Mouse (Mus musculus) forebrain, embryonic 16.5 days (tissue): ENCODE data around the gene Ttc28. TPM values are rescaled to one million over a fixed set of nuclear protein-coding genes. Genes with fewer than 3 reads are reported as not detected.
A peak's percentile ranks its signal among the peaks of the same experiment; 100 is the strongest.
"Not testable (repeated sequence)": the region's sequence is repeated elsewhere in the genome, so short reads cannot be mapped to it uniquely, and the experiment has no call there.

Experiments used
- ATAC-seq: fragments of 200-750 bp; cut with Nextera tagmentation; 2 replicates; pipeline ENCODE4 v1.8.0; 2017; ENCODE audit warnings: mild to moderate bottlenecking, moderate library complexity
- H3K27ac ChIP-seq: fragments of 300-500 bp; sonication (generic); 2 replicates; pipeline ENCODE4 v1.5.1; 2014; ENCODE audit warnings: low read length, control low read depth
- H3K27me3 ChIP-seq: fragments of 300-500 bp; sonication (generic); replicated peaks from 2 replicates; pipeline ENCODE4 v1.6.1; 2014; ENCODE audit warnings: low read length; ENCODE audit not compliant: control insufficient read depth, insufficient read depth
- H3K36me3 ChIP-seq: fragments of 300-500 bp; sonication (generic); 2 replicates; pipeline ENCODE4 v1.6.1; 2014; ENCODE audit not compliant: control insufficient read depth, insufficient read depth
- H3K4me1 ChIP-seq: fragments of 300-500 bp; sonication (generic); replicated peaks from 2 replicates; pipeline ENCODE4 v1.6.1; 2014; ENCODE audit warnings: low read length; ENCODE audit not compliant: control insufficient read depth, insufficient read depth
- H3K4me2 ChIP-seq: fragments of 300-500 bp; sonication (generic); 2 replicates; pipeline ENCODE4 v1.6.1; 2014; ENCODE audit warnings: mild to moderate bottlenecking, low read length, control low read depth
- H3K4me3 ChIP-seq: fragments of 300-500 bp; sonication (generic); replicated peaks from 2 replicates; pipeline ENCODE4 v1.5.1; 2014; ENCODE audit warnings: mild to moderate bottlenecking, low read length, control low read depth
- H3K9ac ChIP-seq: fragments of 300-500 bp; sonication (generic); replicated peaks from 2 replicates; pipeline ENCODE4 v1.6.1; 2014; ENCODE audit warnings: low read depth, low read length, control low read depth
- H3K9me3 ChIP-seq: fragments of 300-500 bp; sonication (generic); 2 replicates; pipeline ENCODE4 v1.6.1; 2016; ENCODE audit warnings: low read length; ENCODE audit not compliant: control insufficient read depth
- WGBS: fragments of 180-500 bp; shearing (Covaris S2); extraction: QIAGEN DNeasy Blood & Tissue Kit; methylation state at CpG from one replicate; pipeline ENCODE4 v1.1.7; 2014; 5-methylcytosine and 5-hydroxymethylcytosine counted together
- polyA plus RNA-seq: library from polyadenylated mRNA; unstranded; fragments of >200 nt; fragmentation: Nextera tagmentation; extraction: Ambion mirVana; gene quantifications from 2 replicates; pipeline ENCODE4 v1.2.1, GENCODE M21; 2015

Ttc28 gene
- polyA plus RNA-seq, 1 experiment from 2014 or later, result 40.5 TPM

DNA sequence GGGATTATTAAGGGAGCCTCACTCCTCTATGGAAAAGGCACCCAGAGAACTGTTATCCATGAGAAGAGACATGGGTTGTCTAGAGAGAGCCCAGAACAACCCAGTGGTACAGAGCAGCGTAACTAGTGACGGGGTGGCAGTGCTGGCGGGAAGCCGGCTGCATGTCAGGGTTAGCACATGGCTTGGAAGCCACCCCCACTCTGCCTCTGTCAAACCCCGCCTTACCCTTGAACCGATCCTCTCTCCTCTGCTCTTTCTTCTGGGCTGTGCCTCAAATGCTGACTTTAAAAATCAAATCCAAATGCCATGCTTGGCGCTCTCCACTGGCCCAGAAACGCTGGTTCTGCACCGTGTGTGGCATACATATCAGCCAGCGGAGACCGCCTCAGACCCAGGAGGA lies 375.2 kb downstream of the Ttc28 start:
- no peaks in the 10 kb centered on the region for H3K36me3 ChIP-seq

DNA sequence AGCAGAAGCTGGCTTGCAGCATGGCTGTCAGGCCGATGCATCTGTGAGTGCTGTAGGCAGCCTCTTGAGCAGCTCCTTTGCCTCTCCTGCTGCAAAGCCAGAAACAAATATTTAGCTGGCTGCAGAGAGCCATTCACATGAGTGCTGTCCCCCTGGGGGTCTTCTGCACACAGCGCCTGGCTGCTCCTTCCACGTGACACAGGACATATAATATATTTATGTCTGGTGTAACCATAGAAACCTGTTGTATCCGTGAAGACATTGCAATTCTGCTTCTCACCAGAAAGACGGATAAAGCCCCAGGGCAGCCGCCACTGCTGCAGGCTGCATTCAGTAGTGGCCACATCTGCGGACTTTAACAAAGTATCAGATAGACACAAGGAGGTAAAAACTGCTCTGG lies 376.6 kb downstream of the Ttc28 start:
- Histone ChIP-seq H3K9me3 (no peaks in the 10 kb centered on the region), H3K4me1 (peaks cover 36% of the 10 kb centered on the region), H3K27ac (peak overlapping the region; percentile 73), H3K9ac (0 out of 2 replicates have a peak overlapping the region, but pooled peaks have one; percentile 5), H3K4me3 (no peak overlapping the region), H3K36me3 (no peaks in the 10 kb centered on the region), H3K27me3 (no peaks in the 10 kb centered on the region), H3K4me2 (peak overlapping the region; percentile 17)
- peak; percentile 26; the same call in 1 of the 2 replicates for ATAC-seq
- WGBS, result 15% methylated on average over 7 of the region's 7 CpGs

More for the DNA sequence above, 375.2 kb downstream of the Ttc28 start:
- H3K4me2 ChIP-seq, result no peak overlapping the region
- peak; percentile 43; the same call in 1 of the 2 replicates for ATAC-seq
- H3K4me3 ChIP-seq, result no peak overlapping the region
- peak overlapping the region; percentile 14; the same call in 1 of the 2 replicates for H3K27ac ChIP-seq
- no peak overlapping the region for H3K9ac ChIP-seq
- WGBS, result 74% methylated on average over 11 of the region's 11 CpGs
- no peaks in the 10 kb centered on the region for H3K27me3 ChIP-seq
- H3K4me1 ChIP-seq, result peaks cover 36% of the 10 kb centered on the region
- no peaks in the 10 kb centered on the region for H3K9me3 ChIP-seq

DNA sequence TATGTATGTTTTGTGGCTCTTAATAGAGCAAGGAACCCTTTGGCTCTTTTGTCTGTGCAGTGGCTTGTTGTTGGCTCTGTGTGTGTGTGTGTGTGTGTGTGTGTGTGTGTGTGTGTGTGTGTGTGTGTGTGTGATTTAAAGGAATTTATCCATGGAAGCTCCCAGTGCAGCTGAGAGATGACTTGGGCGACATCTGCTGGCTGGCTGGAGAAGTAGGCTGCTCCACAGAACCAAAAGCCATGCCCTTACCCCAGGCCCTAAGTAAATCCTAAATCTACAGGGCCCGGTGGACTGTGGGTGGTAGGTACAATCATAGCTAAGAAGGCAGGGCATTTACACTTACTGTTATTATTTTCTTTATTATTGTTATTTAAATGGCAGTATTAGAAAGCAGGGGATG lies 377.5 kb downstream of the Ttc28 start:
- peak; percentile 51 for ATAC-seq
- Histone ChIP-seq H3K27ac (no peak overlapping the region), H3K36me3 (no peaks in the 10 kb centered on the region), H3K4me3 (no peak overlapping the region), H3K4me1 (peaks cover 41% of the 10 kb centered on the region), H3K27me3 (no peaks in the 10 kb centered on the region), H3K9me3 (no peaks in the 10 kb centered on the region), H3K9ac (no peak overlapping the region), H3K4me2 (no peak overlapping the region)
- 2% methylated on average over 2 of the region's 2 CpGs for WGBS

DNA sequence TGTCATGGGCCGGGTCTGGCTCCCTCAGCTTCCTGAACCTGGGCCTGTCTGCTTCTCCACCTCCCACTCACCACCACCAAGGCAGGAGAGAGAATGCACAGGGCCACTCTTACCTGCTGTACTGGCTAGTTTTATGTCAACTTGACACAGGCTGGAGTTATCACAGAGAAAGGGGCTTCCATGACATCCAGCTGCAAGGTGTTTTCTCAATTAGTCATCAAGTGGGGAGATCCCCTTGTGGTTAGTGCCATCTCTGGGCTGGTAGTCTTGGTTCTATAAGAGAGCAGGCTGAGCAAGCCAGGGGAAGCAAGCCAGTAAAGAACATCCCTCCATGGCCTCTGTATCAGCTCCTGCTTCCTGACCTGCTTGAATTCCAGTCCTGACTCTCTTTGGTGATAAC lies 381.6 kb downstream of the Ttc28 start:
- not testable (repeated sequence) for ATAC-seq, H3K36me3 ChIP-seq, H3K27ac ChIP-seq, H3K27me3 ChIP-seq, H3K9ac ChIP-seq, H3K4me3 ChIP-seq, H3K4me2 ChIP-seq, H3K9me3 ChIP-seq
- peaks cover 38% of the 10 kb centered on the region for H3K4me1 ChIP-seq
- WGBS, result 96% methylated on average over 1 of the region's 1 CpGs

DNA sequence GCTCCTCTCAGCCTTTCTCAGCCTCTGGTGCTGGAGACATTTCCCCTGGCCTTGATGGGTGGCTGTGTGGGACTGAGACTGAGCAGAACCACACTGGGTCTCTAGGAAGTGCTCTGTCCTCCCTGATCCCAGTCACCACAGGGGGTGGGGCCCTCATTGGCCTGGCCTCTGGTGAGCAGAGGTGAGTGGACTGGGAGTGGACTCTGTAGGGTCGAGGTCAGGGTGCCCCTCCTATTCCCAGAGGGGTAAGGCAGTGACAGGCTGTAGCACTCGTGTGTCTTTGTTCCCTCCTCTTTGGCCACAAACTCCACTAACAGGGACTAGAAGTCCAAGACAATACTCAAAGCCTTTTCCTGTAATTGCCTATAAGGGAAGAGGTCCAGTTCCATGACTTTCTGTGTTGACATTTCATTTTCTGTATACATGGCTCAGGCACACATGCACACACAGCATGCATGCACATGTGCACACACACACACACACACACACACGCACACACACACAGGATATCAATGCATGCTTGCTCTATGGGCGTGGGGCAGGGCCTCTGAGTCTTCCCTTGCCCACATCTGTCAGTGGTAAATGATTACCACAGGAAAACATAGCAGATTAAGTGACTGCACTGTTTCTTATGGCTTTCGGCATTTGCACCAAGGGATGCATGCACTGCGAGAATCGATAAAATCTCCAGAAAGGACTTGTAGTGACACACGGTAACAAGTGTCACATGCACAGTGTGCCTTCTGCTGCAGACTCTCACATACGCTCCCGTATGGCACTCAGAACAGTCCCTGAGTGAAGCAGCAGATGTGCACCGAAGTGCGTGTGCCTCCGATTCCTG lies 382.4 kb downstream of the Ttc28 start:
- peak; percentile 31 for ATAC-seq
- Histone ChIP-seq H3K27me3 (no peaks in the 10 kb centered on the region), H3K9me3 (no peaks in the 10 kb centered on the region), H3K9ac (no peak overlapping the region), H3K4me3 (no peak overlapping the region), H3K36me3 (peaks cover 8% of the 10 kb centered on the region), H3K4me1 (peaks cover 30% of the 10 kb centered on the region), H3K4me2 (no peak overlapping the region), H3K27ac (peak overlapping the region; percentile 66)
- 63% methylated on average over 13 of the region's 13 CpGs for WGBS

DNA sequence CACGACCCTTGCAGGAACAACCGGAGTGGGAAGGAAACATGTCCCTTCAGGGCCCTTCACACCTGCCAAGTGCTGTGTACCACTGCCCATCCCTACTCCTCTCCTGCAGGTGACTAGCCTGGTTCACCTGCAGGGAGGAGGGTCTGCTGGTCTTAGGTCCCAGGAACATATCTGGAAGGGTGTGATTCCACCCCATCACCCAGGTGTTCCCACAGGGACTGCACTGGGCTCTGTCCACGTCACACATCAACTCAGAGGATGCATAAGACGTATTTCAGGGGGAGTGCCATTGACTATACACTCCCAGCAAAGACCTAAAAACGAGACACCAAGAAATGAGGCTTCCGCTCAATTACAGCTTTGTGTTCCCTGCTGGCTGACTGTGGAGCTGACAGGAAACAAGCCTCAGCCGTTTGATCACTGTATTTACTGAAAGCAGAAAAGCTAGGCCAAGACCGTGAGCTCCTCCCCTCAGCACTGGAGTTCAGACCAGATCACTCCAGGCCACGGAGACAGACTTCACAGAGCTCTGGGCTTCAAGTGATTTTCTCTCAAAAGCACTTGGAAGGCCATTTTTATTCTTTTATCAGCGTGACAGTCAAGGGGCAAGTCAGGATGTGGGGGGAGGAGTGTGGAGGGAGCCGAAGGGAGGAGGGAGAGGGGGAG lies 383.1 kb downstream of the Ttc28 start:
- ATAC-seq, result peak; percentile 57; the same call in 1 of the 2 replicates
- H3K27me3 ChIP-seq, result no peaks in the 10 kb centered on the region
- H3K4me2 ChIP-seq, result no peak overlapping the region
- H3K36me3 ChIP-seq, result peaks cover 12% of the 10 kb centered on the region
- H3K9ac ChIP-seq, result 0 out of 2 replicates have a peak overlapping the region, but pooled peaks have one; percentile 3
- no peak overlapping the region for H3K4me3 ChIP-seq
- 16% methylated on average over 11 of the region's 11 CpGs for WGBS
- no peaks in the 10 kb centered on the region for H3K9me3 ChIP-seq
- H3K4me1 ChIP-seq, result peaks cover 27% of the 10 kb centered on the region
- peak overlapping the region; percentile 66 for H3K27ac ChIP-seq

DNA sequence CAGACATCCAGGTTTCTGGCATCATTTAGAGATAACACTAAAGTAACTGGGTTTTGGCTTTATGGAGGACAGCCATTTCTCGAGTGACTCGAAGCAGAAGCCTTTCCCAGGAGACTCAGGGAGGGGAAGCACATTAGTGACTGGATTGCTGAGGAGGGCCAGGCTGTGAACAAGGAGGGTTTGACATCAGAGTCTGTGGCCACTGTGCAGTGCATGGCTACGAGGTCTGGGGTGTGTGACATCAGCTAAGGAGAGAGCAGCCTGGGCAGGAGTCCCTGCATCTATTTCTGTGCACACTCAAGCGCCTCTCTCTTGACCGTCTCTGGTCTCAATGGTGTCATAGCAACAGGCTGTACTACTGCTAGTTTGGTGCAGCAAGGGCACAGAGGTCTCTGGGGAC lies 383.8 kb downstream of the Ttc28 start:
- peaks cover 12% of the 10 kb centered on the region for H3K36me3 ChIP-seq
- no peak overlapping the region for H3K4me3 ChIP-seq
- no peaks in the 10 kb centered on the region for H3K27me3 ChIP-seq
- H3K9me3 ChIP-seq, result no peaks in the 10 kb centered on the region
- H3K4me1 ChIP-seq, result peaks cover 29% of the 10 kb centered on the region
- 35% methylated on average over 5 of the region's 5 CpGs for WGBS
- H3K27ac ChIP-seq, result peak overlapping the region; percentile 66
- no peak overlapping the region for H3K4me2 ChIP-seq
- 0 out of 2 replicates have a peak overlapping the region, but pooled peaks have one; percentile 24 for H3K9ac ChIP-seq
- ATAC-seq, result no peak

DNA sequence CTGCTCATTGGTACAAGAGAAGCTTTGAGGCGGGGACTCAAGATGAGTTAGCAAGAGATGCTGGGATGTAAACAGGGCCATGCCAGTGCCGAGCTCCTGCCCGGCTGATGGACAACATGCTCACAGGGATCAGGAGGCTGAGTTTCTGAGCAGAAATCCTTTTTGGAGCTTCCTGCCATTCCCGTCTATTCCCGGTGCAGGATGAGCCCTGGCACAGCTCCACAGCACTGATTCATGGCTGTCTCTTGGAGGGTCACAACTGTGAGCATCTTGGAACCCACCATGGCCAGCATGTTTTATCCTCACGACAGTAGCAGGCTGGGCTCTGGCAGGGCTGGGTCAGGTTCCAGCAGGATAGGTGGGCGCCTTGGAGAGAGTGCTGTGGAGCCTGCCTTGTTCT lies 384.9 kb downstream of the Ttc28 start:
- 84% methylated on average over 7 of the region's 7 CpGs for WGBS
- H3K4me3 ChIP-seq, result no peak overlapping the region
- peaks cover 36% of the 10 kb centered on the region for H3K4me1 ChIP-seq
- peaks cover 12% of the 10 kb centered on the region for H3K36me3 ChIP-seq
- no peak overlapping the region for H3K27ac ChIP-seq
- H3K27me3 ChIP-seq, result no peaks in the 10 kb centered on the region
- H3K4me2 ChIP-seq, result no peak overlapping the region
- H3K9ac ChIP-seq, result no peak overlapping the region
- H3K9me3 ChIP-seq, result no peaks in the 10 kb centered on the region
- no peak for ATAC-seq

DNA sequence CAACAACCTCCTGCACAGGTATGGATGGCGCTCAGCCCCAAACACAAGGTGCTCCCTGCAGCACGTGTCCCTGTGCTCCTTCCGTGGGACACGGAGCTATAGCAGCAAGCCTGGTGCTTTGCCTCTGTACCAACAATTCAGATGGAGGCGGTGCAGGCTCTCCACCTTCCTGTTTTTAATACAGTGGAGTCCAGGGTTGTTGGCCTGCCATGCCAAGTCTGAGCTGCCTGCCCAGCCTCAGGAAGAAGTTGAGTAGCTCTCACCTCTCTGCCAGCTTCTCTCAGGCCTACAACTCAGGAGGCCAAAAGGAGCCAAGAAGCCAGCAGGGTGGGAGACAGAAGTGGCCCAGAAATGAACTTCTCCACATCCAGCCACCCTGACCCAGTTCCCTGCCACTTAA lies 387.1 kb downstream of the Ttc28 start:
- no peak for ATAC-seq
- Histone ChIP-seq H3K9ac (no peak overlapping the region), H3K4me3 (no peak overlapping the region), H3K4me2 (no peak overlapping the region), H3K9me3 (no peaks in the 10 kb centered on the region), H3K4me1 (peaks cover 56% of the 10 kb centered on the region), H3K27ac (peak overlapping the region; percentile 50), H3K27me3 (no peaks in the 10 kb centered on the region), H3K36me3 (peaks cover 15% of the 10 kb centered on the region)
- 89% methylated on average over 5 of the region's 5 CpGs for WGBS
